Mouse (Mus musculus) WW6 (cell line): ENCODE measurements at regions not wholly inside any gene's neighbourhood (a gene's known extent, or its start where the extent isn't known, plus 50 kb on each side); places are given as distances from the start of the nearest gene placed in this dataset.

Source experiments
- DNase-seq: peaks from one replicate; pipeline ENCODE4 v3.0.0-alpha.2; 2013; ENCODE audit warnings: low read depth, low spot score

DNA sequence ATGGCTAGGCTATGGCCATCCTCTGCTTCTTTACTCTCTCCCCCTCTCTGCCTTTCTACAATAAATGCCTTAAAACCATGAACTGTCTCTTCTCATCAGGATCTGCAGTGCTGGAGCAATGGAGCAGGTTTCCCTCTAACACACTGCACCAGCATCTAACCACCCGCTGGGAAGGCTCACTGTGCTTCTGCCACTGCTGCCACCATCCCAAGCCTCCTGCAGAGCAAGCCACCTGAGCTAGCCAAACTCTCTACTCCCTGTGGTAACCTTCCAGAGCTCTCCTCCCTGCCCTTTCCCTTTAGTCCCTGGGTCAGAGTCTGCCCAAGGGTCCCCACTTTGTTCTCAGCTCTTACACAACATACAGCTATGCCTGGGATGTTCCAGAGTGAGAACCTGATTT lies 107.3 kb upstream of the 4933402E13Rik start:
- no peak for DNase-seq

DNA sequence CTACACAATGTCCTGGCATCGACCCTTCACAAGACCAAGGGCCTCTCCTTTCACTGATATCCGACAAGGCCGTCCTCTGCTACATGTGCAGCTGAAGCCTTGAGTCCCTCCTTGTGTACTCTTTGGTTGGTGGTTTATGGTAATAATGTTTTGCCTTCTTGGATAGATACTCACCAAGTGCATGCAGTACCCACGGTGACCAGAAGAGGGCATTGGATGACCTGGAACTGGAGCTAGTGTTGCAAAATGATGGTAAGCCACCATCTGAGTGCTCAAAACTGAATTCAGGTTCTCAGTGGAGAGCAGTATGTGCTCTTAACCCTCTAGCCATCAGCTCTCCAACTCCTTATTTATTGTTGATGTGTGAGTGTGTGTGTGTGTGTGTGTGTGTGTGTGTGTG lies 103.2 kb upstream of the 4933402E13Rik start:
- peak; percentile 7 for DNase-seq
